Mouse (Mus musculus): ENCODE measurements around the gene Bbs12. TPM values are rescaled to one million over a fixed set of nuclear protein-coding genes. Genes with fewer than 3 reads are reported as not detected.

The Bbs12 gene
- polyA plus RNA-seq (2014; fragmentation: Nextera tagmentation; extraction: Ambion mirVana): 4.7 and 5.7 TPM in 2 replicates

DNA sequence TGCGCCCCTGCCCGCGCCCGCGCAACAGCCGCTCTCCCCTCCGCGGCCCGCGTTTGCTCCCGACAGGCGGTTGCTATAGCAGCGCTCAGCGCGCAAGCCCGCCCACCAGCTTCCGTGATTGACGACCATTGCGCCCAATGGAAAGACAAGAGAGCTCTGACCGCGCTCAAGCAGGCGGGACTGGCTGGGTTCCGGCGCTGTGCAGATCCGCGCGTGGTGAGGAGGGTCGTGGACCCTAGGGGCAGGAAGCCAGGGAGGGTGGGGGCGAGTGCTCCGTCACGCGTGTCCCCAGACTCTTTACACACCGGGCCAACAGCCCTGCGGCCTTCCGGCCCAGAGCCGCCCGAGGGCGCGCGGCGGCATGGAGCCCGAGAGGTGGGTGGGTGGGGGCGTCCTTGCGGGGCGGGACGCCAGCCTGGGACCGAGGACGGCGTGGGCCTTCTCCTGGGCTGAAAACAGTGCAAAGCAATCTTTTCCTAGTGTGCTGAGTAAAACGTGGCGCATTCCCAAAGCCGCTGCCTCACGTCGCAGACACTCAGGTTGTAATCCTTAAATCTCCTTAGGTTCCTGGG, at the start of gene Bbs12, which contains the start of gene Cetn4:
Gene Bbs12, plus strand, starts transcription at position 185 of the 572 bp plus-strand sequence.
Gene Cetn4, minus strand, starts transcription at position 339 of the 572 bp plus-strand sequence.
- Histone ChIP-seq H3K27me3 (ENCODE audit: control insufficient read depth, insufficient read depth, low read length) (no peaks in the 10 kb centered on the region), H3K4me1 (ENCODE audit: control insufficient read depth, insufficient read depth, low read length) (no peaks in the 10 kb centered on the region), H3K4me2 (ENCODE audit: low read depth, low read length) (peak within 1 kb of the TSS; percentile 60), H3K9ac (replicated peaks; ENCODE audit: low read depth, low read length) (peak within 1 kb of the TSS; percentile 86), H3K27ac (ENCODE audit: low read depth, low read length) (peak within 1 kb of the TSS; percentile 58; the same call in 1 of the 2 replicates), H3K36me3 (ENCODE audit: control insufficient read depth, insufficient read depth, low read length) (no peaks in the 10 kb centered on the region), H3K9me3 (ENCODE audit: control insufficient read depth, low read length) (no peaks in the 10 kb centered on the region), H3K4me3 (ENCODE audit: low read depth, low read length) (peak within 1 kb of the TSS; percentile 64)
- ATAC-seq (ENCODE audit: low read depth): peak; percentile 100
- WGBS: under 1% methylated on average over 54 of the region's 54 CpGs

DNA sequence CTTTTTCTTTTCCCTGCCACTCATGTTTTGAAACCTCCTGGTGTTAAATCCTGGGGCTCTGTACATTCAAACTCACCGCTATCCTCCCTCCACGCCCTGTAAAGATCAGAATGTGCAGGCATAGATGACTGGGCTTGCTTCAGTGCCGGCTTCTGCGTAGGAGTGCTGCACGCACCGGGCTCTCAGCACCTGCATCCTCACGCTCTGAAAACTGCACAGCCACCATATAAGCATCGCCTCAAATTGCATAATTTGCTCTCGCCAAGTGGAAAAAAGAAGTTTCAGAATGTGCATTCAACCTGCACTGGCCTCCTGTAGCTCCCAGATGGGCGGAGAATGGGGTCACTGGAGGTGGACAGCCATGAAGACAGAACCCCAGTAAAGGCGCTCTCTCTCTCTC, 44.0 kb upstream of the Bbs12 start:
- H3K4me3 ChIP-seq (ENCODE audit: low read depth, low read length): no peak overlapping the region
- no peak for ATAC-seq (ENCODE audit: low read depth)
- no peak overlapping the region for H3K4me2 ChIP-seq (ENCODE audit: low read depth, low read length)
- 85% methylated on average over 11 of the region's 11 CpGs for WGBS
- H3K27me3 ChIP-seq (ENCODE audit: control insufficient read depth, insufficient read depth, low read length): no peaks in the 10 kb centered on the region
- H3K36me3 ChIP-seq (ENCODE audit: control insufficient read depth, insufficient read depth, low read length): no peaks in the 10 kb centered on the region
- no peak overlapping the region for H3K27ac ChIP-seq (ENCODE audit: low read depth, low read length)
- H3K9me3 ChIP-seq (ENCODE audit: control insufficient read depth, low read length): no peaks in the 10 kb centered on the region
- H3K4me1 ChIP-seq (ENCODE audit: control insufficient read depth, insufficient read depth, low read length): no peaks in the 10 kb centered on the region
- H3K9ac ChIP-seq (replicated peaks; ENCODE audit: low read depth, low read length): no peak overlapping the region

DNA sequence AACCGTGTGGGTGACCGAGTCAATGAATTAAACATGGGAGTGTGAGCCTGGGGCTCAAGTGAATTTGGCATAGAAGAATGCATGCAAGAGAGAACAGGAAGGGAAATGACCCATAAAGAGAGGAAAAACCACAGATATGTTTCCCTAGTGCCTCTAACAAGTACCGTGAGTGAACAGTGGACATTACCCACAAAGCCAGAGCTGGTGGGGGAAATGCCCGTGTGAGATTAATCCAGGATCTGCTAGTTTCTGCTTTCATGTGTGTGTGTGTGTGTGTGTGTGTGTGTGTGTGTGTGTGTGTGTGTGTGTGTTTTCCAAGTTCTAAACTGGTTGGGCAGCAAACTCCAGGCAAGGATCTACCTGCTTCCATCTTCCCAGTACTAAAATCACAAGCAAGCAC, 42.4 kb upstream of the Bbs12 start:
- 89% methylated on average over 4 of the region's 4 CpGs for WGBS
- no peak for ATAC-seq (ENCODE audit: low read depth)
- Histone ChIP-seq H3K27me3 (ENCODE audit: control insufficient read depth, insufficient read depth, low read length) (no peaks in the 10 kb centered on the region), H3K9ac (replicated peaks; ENCODE audit: low read depth, low read length) (no peak overlapping the region), H3K36me3 (ENCODE audit: control insufficient read depth, insufficient read depth, low read length) (no peaks in the 10 kb centered on the region), H3K9me3 (ENCODE audit: control insufficient read depth, low read length) (no peaks in the 10 kb centered on the region), H3K27ac (ENCODE audit: low read depth, low read length) (no peak overlapping the region), H3K4me3 (ENCODE audit: low read depth, low read length) (no peak overlapping the region), H3K4me1 (ENCODE audit: control insufficient read depth, insufficient read depth, low read length) (no peaks in the 10 kb centered on the region), H3K4me2 (ENCODE audit: low read depth, low read length) (no peak overlapping the region)

DNA sequence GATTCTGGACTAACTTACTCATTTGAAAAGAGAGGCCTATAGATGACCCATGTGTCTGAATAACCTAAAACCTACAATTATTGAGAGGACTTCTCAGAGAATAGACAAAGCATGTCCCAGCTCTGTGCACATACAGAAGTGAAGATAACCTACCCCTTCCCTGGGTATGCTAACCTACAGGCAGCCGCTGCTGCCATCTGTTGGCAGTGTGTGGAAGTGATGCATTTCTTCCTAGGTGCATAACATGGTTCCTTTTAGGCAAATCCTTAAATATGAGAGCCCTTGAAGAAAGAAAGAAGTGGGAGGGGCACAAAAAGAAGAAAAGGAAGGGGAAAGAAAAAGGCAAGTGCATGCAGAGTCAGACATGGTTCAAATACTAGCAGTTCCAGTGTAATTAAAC, 41.1 kb upstream of the Bbs12 start:
- no peaks in the 10 kb centered on the region for H3K9me3 ChIP-seq (ENCODE audit: control insufficient read depth, low read length)
- 10% methylated on average over 1 of the region's 1 CpGs for WGBS
- H3K4me2 ChIP-seq (ENCODE audit: low read depth, low read length): no peak overlapping the region
- peak; percentile 49; the same call in 1 of the 2 replicates for ATAC-seq (ENCODE audit: low read depth)
- no peaks in the 10 kb centered on the region for H3K27me3 ChIP-seq (ENCODE audit: control insufficient read depth, insufficient read depth, low read length)
- no peaks in the 10 kb centered on the region for H3K36me3 ChIP-seq (ENCODE audit: control insufficient read depth, insufficient read depth, low read length)
- H3K4me1 ChIP-seq (ENCODE audit: control insufficient read depth, insufficient read depth, low read length): no peaks in the 10 kb centered on the region
- no peak overlapping the region for H3K4me3 ChIP-seq (ENCODE audit: low read depth, low read length)
- H3K9ac ChIP-seq (replicated peaks; ENCODE audit: low read depth, low read length): no peak overlapping the region
- H3K27ac ChIP-seq (ENCODE audit: low read depth, low read length): no peak overlapping the region

DNA sequence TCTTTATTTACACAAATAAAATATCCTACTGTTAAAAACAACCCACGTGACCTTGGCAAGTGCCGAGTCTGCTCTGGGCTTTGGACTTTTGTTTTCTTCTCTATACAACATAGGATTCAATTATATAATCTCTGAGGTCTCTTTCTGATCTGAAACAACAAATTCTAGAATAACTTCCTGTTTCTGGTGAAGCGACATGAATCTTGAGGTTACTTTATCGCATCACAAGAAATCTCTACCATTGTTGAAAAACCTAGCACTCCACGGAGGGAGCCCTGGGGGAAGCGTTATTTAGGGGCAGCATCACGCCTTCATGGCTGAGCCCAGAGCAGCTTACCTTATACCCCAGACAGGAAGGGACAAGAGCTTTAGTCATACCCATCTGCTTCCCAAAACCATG, 39.3 kb upstream of the Bbs12 start:
- Histone ChIP-seq H3K4me1 (ENCODE audit: control insufficient read depth, insufficient read depth, low read length) (no peaks in the 10 kb centered on the region), H3K27me3 (ENCODE audit: control insufficient read depth, insufficient read depth, low read length) (no peaks in the 10 kb centered on the region), H3K4me3 (ENCODE audit: low read depth, low read length) (no peak overlapping the region), H3K4me2 (ENCODE audit: low read depth, low read length) (no peak overlapping the region), H3K36me3 (ENCODE audit: control insufficient read depth, insufficient read depth, low read length) (no peaks in the 10 kb centered on the region), H3K9ac (replicated peaks; ENCODE audit: low read depth, low read length) (no peak overlapping the region), H3K9me3 (ENCODE audit: control insufficient read depth, low read length) (no peaks in the 10 kb centered on the region), H3K27ac (ENCODE audit: low read depth, low read length) (no peak overlapping the region)
- WGBS: 87% methylated on average over 7 of the region's 7 CpGs
- ATAC-seq (ENCODE audit: low read depth): no peak

DNA sequence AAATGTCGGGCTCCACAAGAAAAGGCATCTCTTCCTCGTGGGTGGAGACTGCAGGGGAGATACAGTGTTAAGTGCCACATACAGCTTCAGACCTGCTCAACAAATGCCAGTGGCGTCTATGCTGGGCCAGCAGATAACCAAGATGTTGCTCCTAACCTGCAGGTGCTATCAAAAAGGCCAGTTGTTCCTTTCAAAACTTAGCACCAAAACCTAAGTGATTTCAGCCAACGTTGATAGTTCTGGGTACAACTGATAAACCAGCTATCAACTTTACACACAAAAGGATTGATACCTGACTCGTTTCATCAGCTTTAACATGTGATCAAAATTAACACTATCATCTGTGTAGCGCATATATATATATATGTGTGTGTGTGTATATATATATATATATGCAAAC, 37.7 kb upstream of the Bbs12 start:
- no peak for ATAC-seq (ENCODE audit: low read depth)
- no peak overlapping the region for H3K4me3 ChIP-seq (ENCODE audit: low read depth, low read length)
- H3K9me3 ChIP-seq (ENCODE audit: control insufficient read depth, low read length): no peaks in the 10 kb centered on the region
- no peak overlapping the region for H3K27ac ChIP-seq (ENCODE audit: low read depth, low read length)
- no peaks in the 10 kb centered on the region for H3K36me3 ChIP-seq (ENCODE audit: control insufficient read depth, insufficient read depth, low read length)
- no peak overlapping the region for H3K9ac ChIP-seq (replicated peaks; ENCODE audit: low read depth, low read length)
- H3K27me3 ChIP-seq (ENCODE audit: control insufficient read depth, insufficient read depth, low read length): no peaks in the 10 kb centered on the region
- 82% methylated on average over 6 of the region's 6 CpGs for WGBS
- no peaks in the 10 kb centered on the region for H3K4me1 ChIP-seq (ENCODE audit: control insufficient read depth, insufficient read depth, low read length)
- H3K4me2 ChIP-seq (ENCODE audit: low read depth, low read length): no peak overlapping the region

DNA sequence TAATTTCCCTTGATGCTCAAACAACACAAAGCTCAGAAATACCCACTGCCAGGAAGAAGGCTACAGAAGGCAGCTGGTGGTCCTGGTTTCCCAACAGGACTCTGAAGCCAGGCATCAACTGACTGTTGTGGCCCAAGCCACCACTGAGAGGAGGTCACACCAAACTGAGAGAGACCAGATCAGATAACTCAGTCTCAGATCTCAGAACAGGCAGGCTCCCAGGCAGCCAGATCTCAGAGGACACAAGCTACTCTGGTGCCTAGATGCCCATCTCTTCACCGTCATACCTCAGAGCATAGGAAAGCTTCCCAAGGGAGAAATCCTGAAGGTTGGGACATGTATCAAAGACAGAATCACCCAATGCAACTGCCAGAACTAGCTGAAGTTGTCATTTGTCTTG, 32.1 kb upstream of the Bbs12 start:
- no peak overlapping the region for H3K9ac ChIP-seq (replicated peaks; ENCODE audit: low read depth, low read length)
- H3K27ac ChIP-seq (ENCODE audit: low read depth, low read length): no peak overlapping the region
- H3K9me3 ChIP-seq (ENCODE audit: control insufficient read depth, low read length): no peaks in the 10 kb centered on the region
- H3K36me3 ChIP-seq (ENCODE audit: control insufficient read depth, insufficient read depth, low read length): no peaks in the 10 kb centered on the region
- 81% methylated on average over 1 of the region's 1 CpGs for WGBS
- no peak for ATAC-seq (ENCODE audit: low read depth)
- H3K4me2 ChIP-seq (ENCODE audit: low read depth, low read length): no peak overlapping the region
- H3K27me3 ChIP-seq (ENCODE audit: control insufficient read depth, insufficient read depth, low read length): no peaks in the 10 kb centered on the region
- H3K4me3 ChIP-seq (ENCODE audit: low read depth, low read length): no peak overlapping the region
- no peaks in the 10 kb centered on the region for H3K4me1 ChIP-seq (ENCODE audit: control insufficient read depth, insufficient read depth, low read length)

DNA sequence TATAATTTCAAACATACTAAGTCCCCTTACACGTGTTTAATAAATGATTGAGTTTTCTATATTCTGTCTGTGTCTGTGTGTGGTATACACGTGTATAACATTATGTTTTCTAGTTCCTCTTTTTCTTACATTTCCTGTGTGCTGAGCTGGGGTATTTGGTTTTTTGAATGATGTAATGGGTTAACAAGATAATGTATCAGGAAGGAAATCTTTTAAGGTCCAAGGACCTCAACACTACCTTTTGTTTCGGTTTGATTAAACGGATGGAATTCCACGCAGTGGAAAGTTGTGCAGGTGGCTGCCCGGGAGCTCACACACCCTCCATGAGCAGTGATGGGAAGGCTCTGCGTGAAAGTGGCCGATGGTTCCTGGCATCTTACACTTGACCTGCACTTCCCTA, 31.5 kb upstream of the Bbs12 start:
- no peaks in the 10 kb centered on the region for H3K27me3 ChIP-seq (ENCODE audit: control insufficient read depth, insufficient read depth, low read length)
- ATAC-seq (ENCODE audit: low read depth): no peak
- H3K36me3 ChIP-seq (ENCODE audit: control insufficient read depth, insufficient read depth, low read length): no peaks in the 10 kb centered on the region
- no peak overlapping the region for H3K27ac ChIP-seq (ENCODE audit: low read depth, low read length)
- no peak overlapping the region for H3K4me3 ChIP-seq (ENCODE audit: low read depth, low read length)
- no peak overlapping the region for H3K4me2 ChIP-seq (ENCODE audit: low read depth, low read length)
- no peaks in the 10 kb centered on the region for H3K4me1 ChIP-seq (ENCODE audit: control insufficient read depth, insufficient read depth, low read length)
- H3K9me3 ChIP-seq (ENCODE audit: control insufficient read depth, low read length): no peaks in the 10 kb centered on the region
- 87% methylated on average over 8 of the region's 8 CpGs for WGBS
- H3K9ac ChIP-seq (replicated peaks; ENCODE audit: low read depth, low read length): no peak overlapping the region

DNA sequence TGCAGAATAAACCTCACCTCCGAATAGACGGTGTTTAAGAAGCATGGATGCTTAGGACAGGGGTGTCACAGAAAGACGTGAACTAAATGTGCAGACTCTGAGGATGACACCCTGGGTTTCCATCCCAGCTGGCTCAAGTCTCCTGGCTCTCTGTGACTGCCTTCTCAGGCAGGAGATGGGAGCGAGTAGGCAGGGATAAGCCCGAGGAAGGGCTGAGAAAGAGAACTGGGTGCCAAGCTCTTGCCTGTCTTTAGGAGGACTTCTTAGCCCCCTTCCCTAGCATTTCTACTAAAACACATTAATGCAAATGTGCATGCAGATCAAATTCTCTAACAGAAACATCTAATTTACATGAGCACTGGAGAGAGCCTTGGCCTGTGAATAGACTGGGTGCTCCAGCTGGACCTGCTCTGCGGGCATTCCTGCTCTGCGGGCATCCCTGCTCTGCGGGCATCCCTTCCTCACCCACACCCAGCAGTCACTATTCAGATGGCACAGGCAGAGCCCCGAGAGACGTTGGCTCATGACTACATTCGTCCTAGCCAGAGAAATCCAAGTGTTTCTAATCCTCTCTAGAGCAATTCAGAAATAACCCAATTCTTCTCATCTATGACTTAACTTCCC, 29.9 kb upstream of the Bbs12 start:
- Histone ChIP-seq H3K27ac (ENCODE audit: low read depth, low read length) (no peak overlapping the region), H3K36me3 (ENCODE audit: control insufficient read depth, insufficient read depth, low read length) (no peaks in the 10 kb centered on the region), H3K4me2 (ENCODE audit: low read depth, low read length) (no peak overlapping the region), H3K27me3 (ENCODE audit: control insufficient read depth, insufficient read depth, low read length) (no peaks in the 10 kb centered on the region), H3K9me3 (ENCODE audit: control insufficient read depth, low read length) (no peaks in the 10 kb centered on the region), H3K4me3 (ENCODE audit: low read depth, low read length) (no peak overlapping the region), H3K9ac (replicated peaks; ENCODE audit: low read depth, low read length) (no peak overlapping the region), H3K4me1 (ENCODE audit: control insufficient read depth, insufficient read depth, low read length) (no peaks in the 10 kb centered on the region)
- no peak for ATAC-seq (ENCODE audit: low read depth)
- WGBS: 78% methylated on average over 11 of the region's 11 CpGs

Measured in neural tube, embryonic 14.5 days (tissue).